In genomic region chr2:160649072-160649471, GRCm38 (mm10) we compare ENCODE assay signal across 10 mouse cellular contexts. TPM values are rescaled to one million over a fixed set of nuclear protein-coding genes. Genes with fewer than 3 reads are reported as not detected.
DNase-seq lines count a peak whose midpoint lies in the region; ATAC-seq lines count a peak whose summit lies in the region.
"Had no signal": no experiment of that assay in that cellular context is flagged by ENCODE, and none has a peak within 500 bp of the region (broad histone marks: within the 10 kb centered on the region; RNA-seq: fewer than 3 reads in every experiment).

No protein-coding gene starts in this region.

- no peaks in the 10 kb centered on the region for H3K27me3 ChIP-seq in heart, embryonic 16.5 days (ENCODE audit: control insufficient read depth, insufficient read depth, low read length)
- no peaks in the 10 kb centered on the region for H3K27me3 ChIP-seq in embryonic facial prominence, embryonic 11.5 days (ENCODE audit: control insufficient read depth, insufficient read depth, low read length)
- no peaks in the 10 kb centered on the region for H3K27me3 ChIP-seq in hindbrain, embryonic 13.5 days
- no peaks in the 10 kb centered on the region for H3K27me3 ChIP-seq in midbrain, embryonic 12.5 days

- H3K9me3 ChIP-seq in heart, embryonic 16.5 days (replicated peaks; ENCODE audit: control insufficient read depth, low read length) = no peaks in the 10 kb centered on the region
- H3K9me3 ChIP-seq in embryonic facial prominence, embryonic 11.5 days (replicated peaks; ENCODE audit: control insufficient read depth, low read length) = no peaks in the 10 kb centered on the region
- H3K9me3 ChIP-seq in hindbrain, embryonic 13.5 days = no peaks in the 10 kb centered on the region
- no peaks in the 10 kb centered on the region for H3K9me3 ChIP-seq in midbrain, embryonic 12.5 days

- intact Hi-C loops in heart, postnatal 14 days (cut with DNase I) = loop anchor here (5.0 kb wide), 2 partner anchors 47 to 53 kb away; no protein-coding TSS in a partner anchor
- intact Hi-C loops in left cerebral cortex, postnatal 14 days (cut with DNase I) = no loop called here

- ATAC-seq in heart, embryonic 16.5 days (replicated peaks; ENCODE audit: extremely low read depth, insufficient read depth, low FRiP score) = no peak
- ATAC-seq in embryonic facial prominence, embryonic 11.5 days (replicated peaks; ENCODE audit: insufficient number of reproducible peaks, low FRiP score, low TSS enrichment, low read depth) = no peak
- no peak for ATAC-seq in hindbrain, embryonic 13.5 days (ENCODE audit: low FRiP score)
- no peak for ATAC-seq in midbrain, embryonic 12.5 days (ENCODE audit: low FRiP score, low read depth)
- no peak for ATAC-seq in megakaryocyte progenitor cell, adult 5-6 weeks (replicated peaks; ENCODE audit: poor library complexity)

- 79% methylated on average over 2 of the region's 2 CpGs for WGBS in heart, embryonic 16.5 days
- 96% methylated on average over 2 of the region's 2 CpGs for WGBS in embryonic facial prominence, embryonic 11.5 days
- 83% methylated on average over 2 of the region's 2 CpGs for WGBS in hindbrain, embryonic 13.5 days
- WGBS in midbrain, embryonic 12.5 days = 91% methylated on average over 2 of the region's 2 CpGs

- no peak for DNase-seq in heart, postnatal 14 days
- no peak for DNase-seq in embryonic facial prominence, embryonic 11.5 days (ENCODE audit: low spot score)
- DNase-seq in thymus, postnatal 14 days = no peak
- DNase-seq in left cerebral cortex, postnatal 14 days (ENCODE audit: low spot score in 2 of 2) = no peak
- DNase-seq: adrenal gland, postnatal 36 days had no signal

- H3K27ac ChIP-seq in heart, embryonic 16.5 days (ENCODE audit: low read length) = no peak overlapping the region
- H3K27ac ChIP-seq in embryonic facial prominence, embryonic 11.5 days (replicated peaks; ENCODE audit: low read depth, low read length) = no peak overlapping the region
- H3K27ac ChIP-seq in hindbrain, embryonic 13.5 days = no peak overlapping the region
- H3K27ac ChIP-seq in midbrain, embryonic 12.5 days (replicated peaks) = no peak overlapping the region
- H3K27ac ChIP-seq: macrophage had no signal

- H3K36me3 ChIP-seq in heart, embryonic 16.5 days (ENCODE audit: control insufficient read depth, insufficient read depth) = 0 out of 2 replicates have a peak, but pooled peaks cover under 1% of the 10 kb centered on the region
- H3K36me3 ChIP-seq in embryonic facial prominence, embryonic 11.5 days (replicated peaks; ENCODE audit: control insufficient read depth, insufficient read depth, low read depth, low read length) = no peaks in the 10 kb centered on the region
- H3K36me3 ChIP-seq in hindbrain, embryonic 13.5 days = peaks cover 7% of the 10 kb centered on the region; the same call in 1 of the 2 replicates
- peaks cover 12% of the 10 kb centered on the region for H3K36me3 ChIP-seq in midbrain, embryonic 12.5 days

- H3K4me1 ChIP-seq in heart, embryonic 16.5 days (ENCODE audit: control insufficient read depth, insufficient read depth, low read length) = peaks cover 33% of the 10 kb centered on the region
- no peaks in the 10 kb centered on the region for H3K4me1 ChIP-seq in embryonic facial prominence, embryonic 11.5 days (ENCODE audit: control insufficient read depth, insufficient read depth, low read length)
- H3K4me1 ChIP-seq in hindbrain, embryonic 13.5 days (replicated peaks) = peaks cover 35% of the 10 kb centered on the region
- H3K4me1 ChIP-seq in midbrain, embryonic 12.5 days = peaks cover 31% of the 10 kb centered on the region

- no peak overlapping the region; the same call in 1 of the 2 replicates for H3K4me3 ChIP-seq in heart, embryonic 16.5 days (ENCODE audit: low read length)
- H3K4me3 ChIP-seq in embryonic facial prominence, embryonic 11.5 days (ENCODE audit: low read depth, low read length) = peak overlapping the region; percentile 13; the same call in 1 of the 2 replicates
- H3K4me3 ChIP-seq in hindbrain, embryonic 13.5 days = peak overlapping the region; percentile 99
- peak overlapping the region; percentile 36 for H3K4me3 ChIP-seq in midbrain, embryonic 12.5 days

- peak overlapping the region; percentile 58 for H3K4me2 ChIP-seq in heart, embryonic 16.5 days (ENCODE audit: low read depth, low read length)
- H3K4me2 ChIP-seq in embryonic facial prominence, embryonic 11.5 days (ENCODE audit: low read depth, low read length) = no peak overlapping the region; the same call in 1 of the 2 replicates
- peak overlapping the region; percentile 71 for H3K4me2 ChIP-seq in hindbrain, embryonic 13.5 days
- peak overlapping the region; percentile 69 for H3K4me2 ChIP-seq in midbrain, embryonic 12.5 days (replicated peaks)

- H3K9ac ChIP-seq in heart, embryonic 16.5 days (ENCODE audit: low read length) = no peak overlapping the region
- no peak overlapping the region for H3K9ac ChIP-seq in embryonic facial prominence, embryonic 11.5 days (replicated peaks; ENCODE audit: low read length)
- H3K9ac ChIP-seq in hindbrain, embryonic 13.5 days = 0 out of 2 replicates have a peak overlapping the region, but pooled peaks have one; percentile 49
- 0 out of 2 replicates have a peak overlapping the region, but pooled peaks have one; percentile 46 for H3K9ac ChIP-seq in midbrain, embryonic 12.5 days (replicated peaks)

RNA-seq across cellular contexts. Expression of gene Top1, which starts 3.4 kb away (rescaled TPM):
- polyA plus RNA-seq in heart, embryonic 16.5 days (2015; fragmentation: Nextera tagmentation; extraction: Ambion mirVana) = 44.3 and 48.7 TPM in 2 replicates
- total RNA-seq in heart, postnatal 14 days (2021) = 10 to 100 TPM; 59.1 to 60.9 TPM
- 99.6 and 113 TPM in 2 replicates for polyA plus RNA-seq in embryonic facial prominence, embryonic 11.5 days (2014; fragmentation: Nextera tagmentation; extraction: Ambion mirVana)
- polyA plus RNA-seq in hindbrain, embryonic 13.5 days (2015; fragmentation: Nextera tagmentation; extraction: Ambion mirVana) = 98.4 and 98.6 TPM in 2 replicates
- 122 and 136 TPM in 2 replicates for polyA plus RNA-seq in midbrain, embryonic 12.5 days (2016; fragmentation: Nextera tagmentation; extraction: Ambion mirVana)
- total RNA-seq in megakaryocyte progenitor cell, adult 5-6 weeks (2015) = 119 and 120 TPM in 2 replicates
- total RNA-seq in megakaryocyte progenitor cell, adult 5-6 weeks (2017) = 149 and 151 TPM in 2 replicates
- total RNA-seq in left cerebral cortex, postnatal 14 days (2021) = 10 to 100 TPM; 80.7 to 86.8 TPM

Comparison
In these comparisons a context has a peak if more than half of its experiments do, and no peak if none do; other contexts are left out.
1. H3K9ac ChIP-seq: peak in hindbrain, embryonic 13.5 days (single experiment) and midbrain, embryonic 12.5 days (single experiment); none in heart, embryonic 16.5 days (single experiment) and embryonic facial prominence, embryonic 11.5 days (single experiment).